Mouse (Mus musculus) ES-Bruce4 (cell line): ENCODE measurements at regions not wholly inside any gene's neighbourhood (a gene's known extent, or its start where the extent isn't known, plus 50 kb on each side); places are given as distances from the start of the nearest gene placed in this dataset.

ENCODE experiments used
- CTCF ChIP-seq: IDR thresholded peaks from one replicate; pipeline ENCODE4 v1.8.1; 2011; ENCODE audit warnings: low read depth, low read length
- EP300 ChIP-seq: IDR thresholded peaks from 2 replicates; pipeline ENCODE4 v1.6.1; 2011; ENCODE audit warnings: low read depth, low read length; ENCODE audit not compliant: insufficient read depth
- POLR2A ChIP-seq: IDR thresholded peaks from one replicate; pipeline ENCODE4 v1.8.1; 2011; ENCODE audit warnings: low read length; ENCODE audit not compliant: insufficient read depth

DNA sequence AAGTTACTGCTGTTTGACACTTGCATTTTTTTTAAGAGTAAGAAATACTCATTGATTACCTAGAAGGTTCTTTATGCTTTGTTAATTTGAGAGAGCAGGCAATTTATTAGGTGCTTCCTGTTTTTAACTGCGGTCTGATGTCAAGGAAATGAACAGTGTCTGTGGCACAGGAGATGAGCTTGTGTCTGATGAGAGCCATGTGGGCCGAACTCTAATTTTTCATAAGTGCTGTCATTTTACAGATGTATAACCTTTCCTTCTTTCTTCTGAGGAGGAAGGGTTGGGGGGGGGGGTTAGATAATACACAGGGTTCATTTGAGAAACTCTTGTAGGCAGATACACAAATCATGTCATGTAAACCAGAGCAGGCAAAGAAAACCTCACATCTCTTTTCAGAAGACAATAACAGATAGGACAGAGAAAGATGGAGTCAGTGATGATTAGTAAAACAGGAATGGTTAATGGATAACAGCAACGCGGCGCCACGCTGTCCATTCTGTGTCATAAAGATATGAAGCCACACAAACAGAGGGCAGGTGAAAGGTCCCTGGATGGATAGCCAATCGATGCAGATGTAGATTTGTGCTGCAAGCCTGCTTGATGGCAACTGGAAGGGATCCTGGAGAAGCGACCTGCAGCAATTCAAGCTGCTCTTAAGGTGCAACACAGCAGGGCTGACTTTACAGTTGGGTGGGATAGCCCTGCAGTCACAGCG lies 291.4 kb upstream of the Fam241a start:
- TF ChIP-seq CTCF (no peak), EP300 (no peak), POLR2A (no peak)
